Mouse (Mus musculus) neural tube, embryonic 14.5 days (tissue): ENCODE measurements around the gene Med12l. TPM values are rescaled to one million over a fixed set of nuclear protein-coding genes. Genes with fewer than 3 reads are reported as not detected.

Source experiments
- ATAC-seq: fragments of 200-750 bp; cut with Nextera tagmentation; 2 replicates; pipeline ENCODE4 v1.8.0; 2017; ENCODE audit warnings: low read depth, mild to moderate bottlenecking, moderate TSS enrichment, moderate library complexity
- H3K27ac ChIP-seq: fragments of 300-500 bp; sonication (generic); 2 replicates; pipeline ENCODE4 v1.5.1; 2014; ENCODE audit warnings: low read depth, mild to moderate bottlenecking, control low read depth, low read length, moderate library complexity, mixed read lengths
- H3K27me3 ChIP-seq: fragments of 300-500 bp; sonication (generic); 2 replicates; pipeline ENCODE4 v1.6.1; 2014; ENCODE audit warnings: low read length; ENCODE audit not compliant: control insufficient read depth, insufficient read depth
- H3K36me3 ChIP-seq: fragments of 300-500 bp; sonication (generic); 2 replicates; pipeline ENCODE4 v1.6.1; 2014; ENCODE audit warnings: low read length, mixed read lengths; ENCODE audit not compliant: control insufficient read depth, insufficient read depth
- H3K4me1 ChIP-seq: fragments of 300-500 bp; sonication (generic); 2 replicates; pipeline ENCODE4 v1.6.1; 2014; ENCODE audit warnings: low read length; ENCODE audit not compliant: control insufficient read depth, insufficient read depth
- H3K4me2 ChIP-seq: fragments of 300-500 bp; sonication (generic); 2 replicates; pipeline ENCODE4 v1.6.1; 2014; ENCODE audit warnings: mild to moderate bottlenecking, low read depth, low read length, control low read depth
- H3K4me3 ChIP-seq: fragments of 300-500 bp; sonication (generic); 2 replicates; pipeline ENCODE4 v1.5.1; 2014; ENCODE audit warnings: low read depth, low read length, control low read depth, mixed read lengths
- H3K9ac ChIP-seq: fragments of 300-500 bp; sonication (generic); replicated peaks from 2 replicates; pipeline ENCODE4 v1.6.1; 2014; ENCODE audit warnings: low read depth, mild to moderate bottlenecking, control low read depth, low read length, mixed read lengths
- H3K9me3 ChIP-seq: fragments of 300-500 bp; sonication (generic); 2 replicates; pipeline ENCODE4 v1.6.1; 2016; ENCODE audit warnings: low read length; ENCODE audit not compliant: control insufficient read depth
- WGBS: fragments of 180-500 bp; shearing (Covaris S2); extraction: QIAGEN DNeasy Blood & Tissue Kit; methylation state at CpG from one replicate; pipeline ENCODE4 v1.1.7; 2014; 5-methylcytosine and 5-hydroxymethylcytosine counted together
- polyA plus RNA-seq: library from polyadenylated mRNA; unstranded; fragments of >200 nt; fragmentation: Nextera tagmentation; extraction: Ambion mirVana; gene quantifications from 2 replicates; pipeline ENCODE4 v1.2.1, GENCODE M21; 2014

Gene Med12l
- polyA plus RNA-seq, 1 experiment from 2014 or later, result 9.9 TPM

- no peaks in the 10 kb centered on the region for H3K27me3 ChIP-seq
- no peaks in the 10 kb centered on the region for H3K36me3 ChIP-seq
- H3K9ac ChIP-seq, result no peak overlapping the region
- no peaks in the 10 kb centered on the region for H3K9me3 ChIP-seq
- H3K4me2 ChIP-seq, result no peak overlapping the region
- no peak overlapping the region for H3K27ac ChIP-seq
- no peak overlapping the region for H3K4me3 ChIP-seq
- no peaks in the 10 kb centered on the region for H3K4me1 ChIP-seq
- WGBS, result 83% methylated on average over 6 of the region's 6 CpGs
- no peak for ATAC-seq
Observed at GRCm38 (mm10) chr3:59243384-59243783, 237.8 kb downstream of the Med12l start.

GRCm38 (mm10) chr3:59248031-59248430 is 242.4 kb downstream of the Med12l start:
- Histone ChIP-seq H3K36me3 (no peaks in the 10 kb centered on the region), H3K9ac (no peak overlapping the region)

GRCm38 (mm10) chr3:59250454-59250853 is 244.8 kb downstream of the Med12l start:
- no peaks in the 10 kb centered on the region for H3K9me3 ChIP-seq
- H3K4me3 ChIP-seq, result no peak overlapping the region
- no peak overlapping the region for H3K9ac ChIP-seq
- no peaks in the 10 kb centered on the region for H3K27me3 ChIP-seq
- H3K4me1 ChIP-seq, result no peaks in the 10 kb centered on the region
- no peaks in the 10 kb centered on the region for H3K36me3 ChIP-seq
- H3K27ac ChIP-seq, result no peak overlapping the region
- no peak overlapping the region for H3K4me2 ChIP-seq
- ATAC-seq, result no peak
- 97% methylated on average over 1 of the region's 1 CpGs for WGBS

More at GRCm38 (mm10) chr3:59248031-59248430, 242.4 kb downstream of the Med12l start:
- no peaks in the 10 kb centered on the region for H3K9me3 ChIP-seq
- no peaks in the 10 kb centered on the region for H3K4me1 ChIP-seq
- no peak overlapping the region for H3K4me3 ChIP-seq
- H3K27ac ChIP-seq, result no peak overlapping the region
- no peaks in the 10 kb centered on the region for H3K27me3 ChIP-seq
- ATAC-seq, result no peak
- no peak overlapping the region for H3K4me2 ChIP-seq
- WGBS, result 85% methylated on average over 6 of the region's 6 CpGs

GRCm38 (mm10) chr3:59257740-59258664 is 252.4 kb downstream of the Med12l start:
- Histone ChIP-seq H3K9ac (no peak overlapping the region), H3K9me3 (no peaks in the 10 kb centered on the region), H3K4me1 (peaks cover 4% of the 10 kb centered on the region; the same call in 1 of the 2 replicates), H3K27me3 (no peaks in the 10 kb centered on the region), H3K4me3 (no peak overlapping the region), H3K36me3 (no peaks in the 10 kb centered on the region), H3K4me2 (no peak overlapping the region), H3K27ac (no peak overlapping the region)
- peak; percentile 57; the same call in 1 of the 2 replicates for ATAC-seq
- 84% methylated on average over 20 of the region's 20 CpGs for WGBS

GRCm38 (mm10) chr3:59260745-59261144 is 255.1 kb downstream of the Med12l start:
- Histone ChIP-seq H3K27ac (no peak overlapping the region), H3K4me1 (peaks cover 4% of the 10 kb centered on the region; the same call in 1 of the 2 replicates), H3K27me3 (no peaks in the 10 kb centered on the region), H3K36me3 (no peaks in the 10 kb centered on the region), H3K4me3 (no peak overlapping the region), H3K9me3 (no peaks in the 10 kb centered on the region), H3K4me2 (no peak overlapping the region), H3K9ac (no peak overlapping the region)
- 56% methylated on average over 5 of the region's 5 CpGs for WGBS
- no peak for ATAC-seq

GRCm38 (mm10) chr3:59261709-59262472 is 256.3 kb downstream of the Med12l start:
- ATAC-seq, result no peak
- Histone ChIP-seq H3K36me3 (no peaks in the 10 kb centered on the region), H3K4me2 (no peak overlapping the region), H3K4me3 (no peak overlapping the region), H3K9me3 (no peaks in the 10 kb centered on the region), H3K9ac (no peak overlapping the region), H3K4me1 (peaks cover 4% of the 10 kb centered on the region; the same call in 1 of the 2 replicates), H3K27me3 (no peaks in the 10 kb centered on the region), H3K27ac (no peak overlapping the region)
- WGBS, result 21% methylated on average over 9 of the region's 9 CpGs

GRCm38 (mm10) chr3:59262704-59263103 is 257.1 kb downstream of the Med12l start, which contains the start of gene P2ry12:
Gene P2ry12 (minus strand): TSS chr3:59262871.
- H3K36me3 ChIP-seq, result no peaks in the 10 kb centered on the region
- peaks cover 4% of the 10 kb centered on the region; the same call in 1 of the 2 replicates for H3K4me1 ChIP-seq
- no peak within 1 kb of the TSS for H3K4me3 ChIP-seq
- no peak within 1 kb of the TSS for H3K9ac ChIP-seq
- no peaks in the 10 kb centered on the region for H3K9me3 ChIP-seq
- no peaks in the 10 kb centered on the region for H3K27me3 ChIP-seq
- no peak for ATAC-seq
- no peak within 1 kb of the TSS for H3K27ac ChIP-seq
- WGBS, result 16% methylated on average over 7 of the region's 7 CpGs
- H3K4me2 ChIP-seq, result peak within 1 kb of the TSS; percentile 8; the same call in 1 of the 2 replicates

- WGBS, result 94% methylated on average over 2 of the region's 2 CpGs
- Histone ChIP-seq H3K9ac (no peak overlapping the region), H3K27me3 (no peaks in the 10 kb centered on the region), H3K36me3 (no peaks in the 10 kb centered on the region), H3K9me3 (no peaks in the 10 kb centered on the region), H3K27ac (no peak overlapping the region), H3K4me3 (no peak overlapping the region), H3K4me1 (peaks cover 4% of the 10 kb centered on the region; the same call in 1 of the 2 replicates), H3K4me2 (no peak overlapping the region)
- no peak for ATAC-seq
Observed at GRCm38 (mm10) chr3:59263417-59263816, 257.8 kb downstream of the Med12l start.
